Mouse (Mus musculus): Measurements from ENCODE around the gene Cdhr5. TPM values are rescaled to one million over a fixed set of nuclear protein-coding genes. Genes with fewer than 3 reads are reported as not detected.
A peak's percentile ranks its signal among the peaks of the same experiment; 100 is the strongest.
"Not testable (repeated sequence)": the region's sequence is repeated elsewhere in the genome, so short reads cannot be mapped to it uniquely, and the experiment has no call there.

Gene Cdhr5
- polyA plus RNA-seq, 1 experiment from 2014 or later, result not detected

- Histone ChIP-seq H3K36me3 (ENCODE audit: inconsistent target) (peaks cover 28% of the 10 kb centered on the region), H3K79me2 (ENCODE audit: inconsistent target) (peaks cover 32% of the 10 kb centered on the region; the same call in 1 of the 2 replicates), H3K4me3 (ENCODE audit: inconsistent target) (peak overlapping the region; percentile 98), H3K27ac (peak overlapping the region; percentile 93)
- WGBS (ENCODE audit: missing documents), result 32% methylated on average over 11 of the region's 11 CpGs
Measured at GRCm38 (mm10) chr7:141265411-141265738, 11.2 kb downstream of the Cdhr5 start.

- 7% methylated on average over 12 of the region's 12 CpGs for WGBS (ENCODE audit: missing documents)
- peak overlapping the region; percentile 98 for H3K4me3 ChIP-seq (ENCODE audit: inconsistent target)
- peak overlapping the region; percentile 93 for H3K27ac ChIP-seq
- H3K36me3 ChIP-seq (ENCODE audit: inconsistent target), result peaks cover 29% of the 10 kb centered on the region
- H3K79me2 ChIP-seq (ENCODE audit: inconsistent target), result peaks cover 32% of the 10 kb centered on the region; the same call in 1 of the 2 replicates
Measured at GRCm38 (mm10) chr7:141264761-141265410, 11.7 kb downstream of the Cdhr5 start.

- Histone ChIP-seq H3K79me2 (ENCODE audit: inconsistent target) (peaks cover 32% of the 10 kb centered on the region; the same call in 1 of the 2 replicates), H3K36me3 (ENCODE audit: inconsistent target) (peaks cover 36% of the 10 kb centered on the region), H3K27ac (no peak overlapping the region), H3K4me3 (ENCODE audit: inconsistent target) (peak overlapping the region; percentile 98)
- WGBS (ENCODE audit: missing documents), result 86% methylated on average over 11 of the region's 11 CpGs
Measured at GRCm38 (mm10) chr7:141264041-141264700, 12.4 kb downstream of the Cdhr5 start.

GRCm38 (mm10) chr7:141263640-141264039 is 12.9 kb downstream of the Cdhr5 start:
- Histone ChIP-seq H3K4me3 (ENCODE audit: inconsistent target) (no peak overlapping the region), H3K36me3 (ENCODE audit: inconsistent target) (peaks cover 41% of the 10 kb centered on the region), H3K79me2 (ENCODE audit: inconsistent target) (peaks cover 32% of the 10 kb centered on the region; the same call in 1 of the 2 replicates), H3K27ac (no peak overlapping the region)
- 93% methylated on average over 13 of the region's 13 CpGs for WGBS (ENCODE audit: missing documents)

GRCm38 (mm10) chr7:141261480-141261879 is 15.1 kb downstream of the Cdhr5 start:
- 90% methylated on average over 3 of the region's 3 CpGs for WGBS (ENCODE audit: missing documents)
- H3K36me3 ChIP-seq (ENCODE audit: inconsistent target), result peaks cover 62% of the 10 kb centered on the region

GRCm38 (mm10) chr7:141256159-141256558 is 20.4 kb downstream of the Cdhr5 start:
- no peaks in the 10 kb centered on the region for H3K79me2 ChIP-seq (ENCODE audit: inconsistent target)
- 87% methylated on average over 10 of the region's 10 CpGs for WGBS (ENCODE audit: missing documents)
- H3K27ac ChIP-seq, result no peak overlapping the region
- peaks cover 75% of the 10 kb centered on the region for H3K36me3 ChIP-seq (ENCODE audit: inconsistent target)
- H3K4me3 ChIP-seq (ENCODE audit: inconsistent target), result no peak overlapping the region

More at GRCm38 (mm10) chr7:141261480-141261879, 15.1 kb downstream of the Cdhr5 start:
- Histone ChIP-seq H3K27ac (no peak overlapping the region), H3K4me3 (ENCODE audit: inconsistent target) (no peak overlapping the region), H3K79me2 (ENCODE audit: inconsistent target) (peaks cover 32% of the 10 kb centered on the region; the same call in 1 of the 2 replicates)

- not testable (repeated sequence) for H3K79me2 ChIP-seq (ENCODE audit: inconsistent target); H3K4me3 ChIP-seq (ENCODE audit: inconsistent target); H3K27ac ChIP-seq
- 85% methylated on average over 4 of the region's 4 CpGs for WGBS (ENCODE audit: missing documents)
- H3K36me3 ChIP-seq (ENCODE audit: inconsistent target), result peaks cover 76% of the 10 kb centered on the region
Measured at GRCm38 (mm10) chr7:141250486-141250885, 26.1 kb downstream of the Cdhr5 start.

- peaks cover 49% of the 10 kb centered on the region for H3K36me3 ChIP-seq (ENCODE audit: inconsistent target)
- H3K4me3 ChIP-seq (ENCODE audit: inconsistent target), result no peak overlapping the region
- H3K79me2 ChIP-seq (ENCODE audit: inconsistent target), result peaks cover 77% of the 10 kb centered on the region
- no peak overlapping the region for H3K27ac ChIP-seq
- 98% methylated on average over 8 of the region's 10 CpGs for WGBS (ENCODE audit: missing documents)
Measured at GRCm38 (mm10) chr7:141231551-141231950, 45.0 kb downstream of the Cdhr5 start.

- H3K79me2 ChIP-seq (ENCODE audit: inconsistent target), result peaks cover 73% of the 10 kb centered on the region
- H3K27ac ChIP-seq, result no peak overlapping the region
- no peak overlapping the region for H3K4me3 ChIP-seq (ENCODE audit: inconsistent target)
- H3K36me3 ChIP-seq (ENCODE audit: inconsistent target), result peaks cover 46% of the 10 kb centered on the region
- 94% methylated on average over 3 of the region's 3 CpGs for WGBS (ENCODE audit: missing documents)
Measured at GRCm38 (mm10) chr7:141231111-141231510, 45.5 kb downstream of the Cdhr5 start.

- H3K36me3 ChIP-seq (ENCODE audit: inconsistent target), result peaks cover 41% of the 10 kb centered on the region
- WGBS (ENCODE audit: missing documents), result 95% methylated on average over 4 of the region's 4 CpGs
Measured at GRCm38 (mm10) chr7:141230570-141230969, 46.0 kb downstream of the Cdhr5 start.

GRCm38 (mm10) chr7:141229702-141230101 is 46.9 kb downstream of the Cdhr5 start:
- no peak overlapping the region for H3K27ac ChIP-seq
- 68% methylated on average over 6 of the region's 6 CpGs for WGBS (ENCODE audit: missing documents)
- H3K79me2 ChIP-seq (ENCODE audit: inconsistent target), result peaks cover 60% of the 10 kb centered on the region
- H3K36me3 ChIP-seq (ENCODE audit: inconsistent target), result peaks cover 32% of the 10 kb centered on the region
- H3K4me3 ChIP-seq (ENCODE audit: inconsistent target), result peak overlapping the region; percentile 95

More at GRCm38 (mm10) chr7:141230570-141230969, 46.0 kb downstream of the Cdhr5 start:
- H3K4me3 ChIP-seq (ENCODE audit: inconsistent target), result no peak overlapping the region; the same call in 1 of the 2 replicates
- peaks cover 68% of the 10 kb centered on the region for H3K79me2 ChIP-seq (ENCODE audit: inconsistent target)
- H3K27ac ChIP-seq, result no peak overlapping the region

GRCm38 (mm10) chr7:141228279-141229067 is 48.1 kb downstream of the Cdhr5 start, which contains the start of gene Phrf1:
TSS of gene Phrf1 (plus strand) at chr7:141228784.
- Histone ChIP-seq H3K27ac (peak within 1 kb of the TSS; percentile 97), H3K79me2 (ENCODE audit: inconsistent target) (peaks cover 47% of the 10 kb centered on the region), H3K4me3 (ENCODE audit: inconsistent target) (peak within 1 kb of the TSS; percentile 95), H3K36me3 (ENCODE audit: inconsistent target) (peaks cover 20% of the 10 kb centered on the region)
- WGBS (ENCODE audit: missing documents), result under 1% methylated on average over 75 of the region's 76 CpGs

GRCm38 (mm10) chr7:141227796-141228195 is 48.8 kb downstream of the Cdhr5 start:
- 90% methylated on average over 4 of the region's 4 CpGs for WGBS (ENCODE audit: missing documents)
- Histone ChIP-seq H3K27ac (peak overlapping the region; percentile 97; the same call in 1 of the 2 replicates), H3K4me3 (ENCODE audit: inconsistent target) (no peak overlapping the region), H3K79me2 (ENCODE audit: inconsistent target) (peaks cover 41% of the 10 kb centered on the region), H3K36me3 (ENCODE audit: inconsistent target) (peaks cover 13% of the 10 kb centered on the region)

- H3K27ac ChIP-seq, result no peak overlapping the region
- peaks cover 28% of the 10 kb centered on the region for H3K79me2 ChIP-seq (ENCODE audit: inconsistent target)
- 90% methylated on average over 6 of the region's 6 CpGs for WGBS (ENCODE audit: missing documents)
- H3K4me3 ChIP-seq (ENCODE audit: inconsistent target), result no peak overlapping the region
- peaks cover under 1% of the 10 kb centered on the region; the same call in 1 of the 2 replicates for H3K36me3 ChIP-seq (ENCODE audit: inconsistent target)
Measured at GRCm38 (mm10) chr7:141226535-141226934, 50.1 kb downstream of the Cdhr5 start.
